Mouse (Mus musculus) testis, adult 2 months (tissue): ENCODE measurements around the gene Tigar.

Source experiments
- CTCF ChIP-seq: fragments of 200-500 bp; IDR thresholded peaks from 2 replicates; pipeline ENCODE4 v1.5.1; 2012; ENCODE audit warnings: low read depth, mild to moderate bottlenecking, inconsistent platforms, low read length, moderate library complexity; ENCODE audit not compliant: control insufficient read depth, insufficient read depth, insufficient replicate concordance
- POLR2A ChIP-seq: fragments of 200-500 bp; IDR thresholded peaks from 2 replicates; pipeline ENCODE4 v1.6.1; 2012; ENCODE audit warnings: low read depth, mild to moderate bottlenecking, inconsistent platforms, low read length, moderate library complexity; ENCODE audit not compliant: control insufficient read depth

- no peak for TF ChIP-seq CTCF
- no peak for TF ChIP-seq POLR2A
Observed at GRCm38 (mm10) chr6:127050847-127051246, 58.5 kb downstream of the Tigar start.
